ENCODE assay signal across 8 mouse cellular contexts in genomic region chr6:125312581-125313355, GRCm38 (mm10). TPM values are rescaled to one million over a fixed set of nuclear protein-coding genes. Genes with fewer than 3 reads are reported as not detected.
DNase-seq lines count a peak whose midpoint lies in the region; ATAC-seq and TF ChIP-seq lines count a peak whose summit lies in the region.

No protein-coding gene starts in this region.

- no peaks in the 10 kb centered on the region for H3K27me3 ChIP-seq in embryonic facial prominence, embryonic 15.5 days
- H3K27me3 ChIP-seq in kidney, embryonic 15.5 days = no peaks in the 10 kb centered on the region
- H3K27me3 ChIP-seq in midbrain, embryonic 10.5 days (ENCODE audit: low read depth, poor library complexity, severe bottlenecking) = peaks cover 39% of the 10 kb centered on the region

- no peak for TF ChIP-seq CTCF in layer of hippocampus, adult 2 months (conservative IDR thresholded peaks at IDR 0.05)

- no peaks in the 10 kb centered on the region for H3K9me3 ChIP-seq in embryonic facial prominence, embryonic 15.5 days (replicated peaks)
- H3K9me3 ChIP-seq in kidney, embryonic 15.5 days (replicated peaks) = no peaks in the 10 kb centered on the region
- no peaks in the 10 kb centered on the region for H3K9me3 ChIP-seq in midbrain, embryonic 10.5 days (replicated peaks)

- peak overlapping the region; percentile 58 for H3K4me3 ChIP-seq in layer of hippocampus, adult 2 months
- peak overlapping the region; percentile 58 for H3K4me3 ChIP-seq in embryonic facial prominence, embryonic 15.5 days (replicated peaks)
- H3K4me3 ChIP-seq in kidney, embryonic 15.5 days (replicated peaks) = peak overlapping the region; percentile 64
- peak overlapping the region; percentile 59 for H3K4me3 ChIP-seq in midbrain, embryonic 10.5 days

- H3K4me1 ChIP-seq in embryonic facial prominence, embryonic 15.5 days = peaks cover 45% of the 10 kb centered on the region
- H3K4me1 ChIP-seq in kidney, embryonic 15.5 days = peaks cover 44% of the 10 kb centered on the region
- peaks cover 41% of the 10 kb centered on the region for H3K4me1 ChIP-seq in midbrain, embryonic 10.5 days

- H3K36me3 ChIP-seq in embryonic facial prominence, embryonic 15.5 days = peaks cover 10% of the 10 kb centered on the region
- peaks cover 38% of the 10 kb centered on the region for H3K36me3 ChIP-seq in kidney, embryonic 15.5 days
- 0 out of 2 replicates have a peak, but pooled peaks cover 2% of the 10 kb centered on the region for H3K36me3 ChIP-seq in midbrain, embryonic 10.5 days

- DNase-seq in layer of hippocampus, adult 2 months (ENCODE audit: low spot score in 2 of 2) = no peak
- DNase-seq in layer of hippocampus, postnatal 10 days (ENCODE audit: low spot score in 2 of 2) = no peak
- DNase-seq in midbrain, embryonic 10.5 days (ENCODE audit: low spot score) = peak; percentile 29
- no peak for DNase-seq in cerebellum, adult 9-10 months
- no peak for DNase-seq in thymus, postnatal 10 days (ENCODE audit: low spot score in 2 of 2)
- DNase-seq in thymus, postnatal 0 days (ENCODE audit: low spot score) = no peak

- peak overlapping the region; percentile 80 for H3K27ac ChIP-seq in layer of hippocampus, adult 2 months
- H3K27ac ChIP-seq in embryonic facial prominence, embryonic 15.5 days (replicated peaks) = peak overlapping the region; percentile 75; the same call in 1 of the 2 replicates
- peak overlapping the region; percentile 84 for H3K27ac ChIP-seq in kidney, embryonic 15.5 days
- peak overlapping the region; percentile 93 for H3K27ac ChIP-seq in midbrain, embryonic 10.5 days (replicated peaks)

- peak overlapping the region; percentile 71; the same call in 1 of the 2 replicates for H3K9ac ChIP-seq in embryonic facial prominence, embryonic 15.5 days
- H3K9ac ChIP-seq in kidney, embryonic 15.5 days = peak overlapping the region; percentile 74

- 64% methylated on average over 22 of the region's 22 CpGs for WGBS in embryonic facial prominence, embryonic 15.5 days
- 50% methylated on average over 22 of the region's 22 CpGs for WGBS in kidney, embryonic 15.5 days
- WGBS in midbrain, embryonic 10.5 days = 69% methylated on average over 22 of the region's 22 CpGs

- peak overlapping the region; percentile 77 for H3K4me2 ChIP-seq in embryonic facial prominence, embryonic 15.5 days (replicated peaks)
- peak overlapping the region; percentile 86 for H3K4me2 ChIP-seq in kidney, embryonic 15.5 days

- no peak for ATAC-seq in embryonic facial prominence, embryonic 15.5 days (ENCODE audit: insufficient number of reproducible peaks, low FRiP score, low TSS enrichment, low read depth)
- 0 out of 2 replicates have a peak, but pooled peaks have one; percentile 17 for ATAC-seq in kidney, embryonic 15.5 days (replicated peaks; ENCODE audit: low FRiP score)

RNA-seq across cellular contexts. Expression of gene Ltbr, which starts 0.9 kb away (rescaled TPM):
- total RNA-seq in layer of hippocampus, adult 2 months (2021) = 1 to 10 TPM; 6.6 to 9.8 TPM
- total RNA-seq in layer of hippocampus, postnatal 10 days (2021) = 10 to 100 TPM; 11.1 to 13.0 TPM
- polyA plus RNA-seq in embryonic facial prominence, embryonic 15.5 days (2015; fragmentation: Nextera tagmentation; extraction: Ambion mirVana) = 47.3 and 47.7 TPM in 2 replicates
- polyA plus RNA-seq in kidney, embryonic 15.5 days (2015; fragmentation: Nextera tagmentation; extraction: Ambion mirVana) = 58.7 and 62.6 TPM in 2 replicates
- polyA plus RNA-seq in midbrain, embryonic 10.5 days (2016; fragmentation: Nextera tagmentation; extraction: Ambion mirVana) = 21.2 and 23.5 TPM in 2 replicates
- polyA plus RNA-seq in thymus, postnatal 0 days (2015; fragmentation: Nextera tagmentation; extraction: Ambion mirVana) = 29.6 and 30.9 TPM in 2 replicates

RNA-seq across cellular contexts. Expression of gene Scnn1a, which starts 7.7 kb away (rescaled TPM):
- total RNA-seq in layer of hippocampus, adult 2 months (2021) = 1 to 10 TPM; 4.3 to 5.2 TPM
- 1 to 10 TPM; 2.5 to 3.5 TPM for total RNA-seq in layer of hippocampus, postnatal 10 days (2021)
- polyA plus RNA-seq in embryonic facial prominence, embryonic 15.5 days (2015; fragmentation: Nextera tagmentation; extraction: Ambion mirVana) = 7.2 and 8.8 TPM in 2 replicates
- 4.4 and 4.8 TPM in 2 replicates for polyA plus RNA-seq in kidney, embryonic 15.5 days (2015; fragmentation: Nextera tagmentation; extraction: Ambion mirVana)
- polyA plus RNA-seq in midbrain, embryonic 10.5 days (2016; fragmentation: Nextera tagmentation; extraction: Ambion mirVana) = 0.25 and 0.48 TPM in 2 replicates
- 9.0 and 9.5 TPM in 2 replicates for polyA plus RNA-seq in thymus, postnatal 0 days (2015; fragmentation: Nextera tagmentation; extraction: Ambion mirVana)

RNA-seq across cellular contexts. Expression of gene Tuba3a, which starts 26.9 kb away (rescaled TPM):
- total RNA-seq in layer of hippocampus, adult 2 months (2021) = not detected
- not detected for total RNA-seq in layer of hippocampus, postnatal 10 days (2021)
- 0.24 TPM in 1 of 2 replicates, not detected in the other for polyA plus RNA-seq in embryonic facial prominence, embryonic 15.5 days (2015; fragmentation: Nextera tagmentation; extraction: Ambion mirVana)
- 0.19 and 0.24 TPM in 2 replicates for polyA plus RNA-seq in kidney, embryonic 15.5 days (2015; fragmentation: Nextera tagmentation; extraction: Ambion mirVana)
- 0.11 TPM in 1 of 2 replicates, not detected in the other for polyA plus RNA-seq in midbrain, embryonic 10.5 days (2016; fragmentation: Nextera tagmentation; extraction: Ambion mirVana)
- polyA plus RNA-seq in thymus, postnatal 0 days (2015; fragmentation: Nextera tagmentation; extraction: Ambion mirVana) = 0.22 and 0.36 TPM in 2 replicates

RNA-seq across cellular contexts. Expression of gene Tnfrsf1a, which starts 36.4 kb away (rescaled TPM):
- total RNA-seq in layer of hippocampus, adult 2 months (2021) = 10 to 100 TPM; 12.0 to 12.1 TPM
- 10 to 100 TPM; 12.6 to 13.8 TPM for total RNA-seq in layer of hippocampus, postnatal 10 days (2021)
- polyA plus RNA-seq in embryonic facial prominence, embryonic 15.5 days (2015; fragmentation: Nextera tagmentation; extraction: Ambion mirVana) = 88.7 and 93.3 TPM in 2 replicates
- polyA plus RNA-seq in kidney, embryonic 15.5 days (2015; fragmentation: Nextera tagmentation; extraction: Ambion mirVana) = 73.2 and 83.3 TPM in 2 replicates
- polyA plus RNA-seq in midbrain, embryonic 10.5 days (2016; fragmentation: Nextera tagmentation; extraction: Ambion mirVana) = 21.7 and 24.5 TPM in 2 replicates
- polyA plus RNA-seq in thymus, postnatal 0 days (2015; fragmentation: Nextera tagmentation; extraction: Ambion mirVana) = 67.3 and 67.9 TPM in 2 replicates
